Mouse (Mus musculus) CH12.LX (cell line): ENCODE results near the gene Crkl. TPM values are rescaled to one million over a fixed set of nuclear protein-coding genes. Genes with fewer than 3 reads are reported as not detected.

Experiments used
- DNase-seq: peaks from one replicate; pipeline ENCODE4 v3.0.0-alpha.2; 2013; ENCODE audit errors: extremely low read depth
- H3K27ac ChIP-seq: 2 replicates; pipeline ENCODE4 v1.5.1; 2012; ENCODE audit warnings: low read depth, mild to moderate bottlenecking, control low read depth, moderate library complexity; ENCODE audit not compliant: insufficient read depth
- H3K27me3 ChIP-seq: replicated peaks from 2 replicates; pipeline ENCODE3; 2012; ENCODE audit warnings: inconsistent platforms
- H3K36me3 ChIP-seq, 2 experiments: replicated peaks in 1 of 2; 2 replicates each; pipeline versions ENCODE3 to v1.6.1; 2012; ENCODE audit warnings: inconsistent platforms in 1 of 2, low read length in 1 of 2, mild to moderate bottlenecking in 1 of 2, mixed read lengths in 1 of 2, moderate library complexity in 1 of 2; ENCODE audit not compliant: control insufficient read depth in 1 of 2, insufficient read depth in 1 of 2
- H3K4me1 ChIP-seq, 2 experiments: 2 replicates each; pipeline ENCODE4 v1.6.1; 2012; ENCODE audit warnings: inconsistent platforms in 1 of 2, moderate library complexity in 1 of 2; ENCODE audit not compliant: insufficient read depth in 2 of 2, control insufficient read depth in 1 of 2
- H3K4me2 ChIP-seq: 2 replicates; pipeline ENCODE4 v1.6.1; 2012; ENCODE audit warnings: low read depth, mild to moderate bottlenecking, control low read depth; ENCODE audit not compliant: poor library complexity, insufficient read depth, severe bottlenecking
- H3K4me3 ChIP-seq, 3 experiments: fragments of 150-350 bp in 1 of 3; sonication (generic) in 1 of 3; replicated peaks in 1 of 3; 2 replicates each; pipeline versions ENCODE3 to v1.5.1; 2011 to 2012; ENCODE audit warnings: low read depth in 2 of 3, low read length in 2 of 3, mild to moderate bottlenecking in 2 of 3, moderate library complexity in 2 of 3, control low read depth in 1 of 3, improper control_type of control experiment in 1 of 3, inconsistent platforms in 1 of 3, mixed read lengths in 1 of 3; ENCODE audit not compliant: poor library complexity in 1 of 3
- H3K79me2 ChIP-seq: replicated peaks from 2 replicates; pipeline ENCODE4 v1.6.1; 2012; ENCODE audit warnings: mild to moderate bottlenecking, moderate library complexity; ENCODE audit not compliant: control insufficient read depth, poor library complexity, insufficient read depth, severe bottlenecking; ENCODE audit errors: extremely low read depth
- H3K9ac ChIP-seq: 2 replicates; pipeline ENCODE4 v1.6.1; 2012; ENCODE audit warnings: low read depth, mild to moderate bottlenecking, control low read depth, moderate library complexity; ENCODE audit not compliant: insufficient read depth
- H3K9me3 ChIP-seq: replicated peaks from 2 replicates; pipeline ENCODE3; 2012; ENCODE audit warnings: low read length, inconsistent platforms, mixed read lengths
- CHD1 ChIP-seq: IDR thresholded peaks from 2 replicates; pipeline ENCODE4 v1.6.1; 2012; ENCODE audit warnings: low read depth, low read length, improper control_type of control experiment, inconsistent platforms
- CTCF ChIP-seq, 2 experiments: IDR thresholded peaks in 1 of 2; conservative IDR thresholded peaks in 1 of 2; 2 replicates each; pipeline ENCODE4 v1.5.1; 2011 to 2012; ENCODE audit warnings: low read depth in 2 of 2, low read length in 2 of 2, improper control_type of control experiment in 1 of 2, inconsistent platforms in 1 of 2, mild to moderate bottlenecking in 1 of 2, moderate library complexity in 1 of 2
- E2F4 ChIP-seq: IDR thresholded peaks from 2 replicates; pipeline ENCODE4 v1.6.1; 2011; ENCODE audit warnings: low read depth, low read length, improper control_type of control experiment; ENCODE audit not compliant: insufficient replicate concordance
- ELF1 ChIP-seq: IDR thresholded peaks from 2 replicates; pipeline ENCODE4 v1.6.1; 2014; ENCODE audit warnings: low read depth, mild to moderate bottlenecking, inconsistent platforms, low read length, improper control_type of control experiment
- ETS1 ChIP-seq: conservative IDR thresholded peaks from 2 replicates; pipeline ENCODE4 v1.6.1; 2012; ENCODE audit warnings: low read depth, mild to moderate bottlenecking, inconsistent platforms, low read length, improper control_type of control experiment, moderate library complexity
- HCFC1 ChIP-seq: IDR thresholded peaks from 2 replicates; pipeline ENCODE4 v1.6.1; 2012; ENCODE audit warnings: low read depth, mild to moderate bottlenecking, inconsistent platforms, low read length, improper control_type of control experiment
- IRF4 ChIP-seq: IDR thresholded peaks from 2 replicates; pipeline ENCODE4 v1.6.1; 2014; ENCODE audit warnings: low read depth, mild to moderate bottlenecking, inconsistent platforms, low read length, improper control_type of control experiment
- MAFK ChIP-seq: IDR thresholded peaks from 2 replicates; pipeline ENCODE4 v1.6.1; 2011; ENCODE audit warnings: low read length, improper control_type of control experiment; ENCODE audit not compliant: insufficient replicate concordance
- MAX ChIP-seq: IDR thresholded peaks from 2 replicates; pipeline ENCODE4 v1.6.1; 2011; ENCODE audit warnings: low read length, improper control_type of control experiment
- MEF2A ChIP-seq: IDR thresholded peaks from 2 replicates; pipeline ENCODE4 v1.6.1; 2014; ENCODE audit warnings: low read depth, mild to moderate bottlenecking, inconsistent platforms, low read length, improper control_type of control experiment, borderline replicate concordance
- MXI1 ChIP-seq: IDR thresholded peaks from 2 replicates; pipeline ENCODE4 v1.6.1; 2011; ENCODE audit warnings: mild to moderate bottlenecking, low read depth, low read length, improper control_type of control experiment
- MYC ChIP-seq: IDR thresholded peaks from 2 replicates; pipeline ENCODE4 v1.6.1; 2011; ENCODE audit warnings: low read depth, mild to moderate bottlenecking, improper control_type of control experiment, low read length
- NELFE ChIP-seq: IDR thresholded peaks from 2 replicates; pipeline ENCODE4 v1.6.1; 2011; ENCODE audit warnings: low read depth, low read length, improper control_type of control experiment
- PAX5 ChIP-seq: IDR thresholded peaks from 2 replicates; pipeline ENCODE4 v1.6.1; 2012; ENCODE audit warnings: low read length, inconsistent platforms, mixed read lengths
- POLR2AphosphoS2 ChIP-seq: IDR thresholded peaks from 2 replicates; pipeline ENCODE4 v1.6.1; 2011; ENCODE audit warnings: low read depth, low read length, improper control_type of control experiment
- RAD21 ChIP-seq: IDR thresholded peaks from 2 replicates; pipeline ENCODE4 v1.6.1; 2011; ENCODE audit warnings: low read depth, mild to moderate bottlenecking, low read length, improper control_type of control experiment, moderate library complexity
- RCOR1 ChIP-seq: conservative IDR thresholded peaks from 2 replicates; pipeline ENCODE4 v1.6.1; 2012; ENCODE audit warnings: low read depth, mild to moderate bottlenecking, inconsistent platforms, low read length, improper control_type of control experiment
- SIN3A ChIP-seq: IDR thresholded peaks from 2 replicates; pipeline ENCODE4 v1.6.1; 2012; ENCODE audit warnings: low read length, improper control_type of control experiment, inconsistent platforms
- TBP ChIP-seq: conservative IDR thresholded peaks from 2 replicates; pipeline ENCODE4 v1.6.1; 2011; ENCODE audit warnings: low read depth, low read length, improper control_type of control experiment
- TCF12 ChIP-seq: IDR thresholded peaks from 2 replicates; pipeline ENCODE4 v1.6.1; 2014; ENCODE audit warnings: low read depth, mild to moderate bottlenecking, inconsistent platforms, low read length, improper control_type of control experiment
- UBTF ChIP-seq: IDR thresholded peaks from 2 replicates; pipeline ENCODE4 v1.6.1; 2012; ENCODE audit warnings: low read depth, mild to moderate bottlenecking, inconsistent platforms, low read length, improper control_type of control experiment, moderate library complexity
- USF1 ChIP-seq: IDR thresholded peaks from 2 replicates; pipeline ENCODE4 v1.6.1; 2014; ENCODE audit warnings: low read depth, mild to moderate bottlenecking, inconsistent platforms, low read length, improper control_type of control experiment
- USF2 ChIP-seq: conservative IDR thresholded peaks from 2 replicates; pipeline ENCODE4 v1.6.1; 2011; ENCODE audit warnings: low read depth, low read length, improper control_type of control experiment
- ZKSCAN1 ChIP-seq: IDR thresholded peaks from 2 replicates; pipeline ENCODE4 v1.6.1; 2012; ENCODE audit warnings: low read depth, inconsistent platforms, low read length, improper control_type of control experiment, borderline replicate concordance
- dilution Hi-C: fragments of 300-500 bp; cut with MboI; formaldehyde crosslinking; loops from 2 replicates; pipeline ENCODE4 v1.14.3; 2020; ENCODE audit warnings: low sequenced_read_pairs; ENCODE audit not compliant: extremely low pct_unique_long_range_greater_than_20kb, extremely low pct_ligation_motif_present
- in situ Hi-C: fragments of 300-500 bp; cut with MboI; formaldehyde crosslinking; loops from 3 replicates; pipeline ENCODE4 v1.14.3; 2019; ENCODE audit warnings: low sequenced_read_pairs, low pct_ligation_motif_present, low pct_unique_long_range_greater_than_20kb, mixed read lengths
- polyA plus RNA-seq: library from polyadenylated mRNA; unstranded; fragments of >175 nt; gene quantifications from 2 replicates; pipeline ENCODE4 v1.2.1, GENCODE M21; 2012; ENCODE audit warnings: low read depth; ENCODE audit not compliant: insufficient read length
- total RNA-seq, 2 experiments: library from RNA; depleted of rRNA; stranded (reverse); fragments of 300-350 nt in 1 of 2; fragments of >200 nt in 1 of 2; gene quantifications; 2 replicates each; pipeline ENCODE4 v1.2.3; 2012 to 2014

The Crkl gene
- total and polyA plus RNA-seq, 3 experiments, result 16.9 to 35.6 (median 21.6) TPM

GRCm38 (mm10) chr16:17461596-17461995 is 9.8 kb downstream of the Crkl start:
- TF ChIP-seq PAX5 (no peak), TCF12 (no peak), ELF1 (no peak), MAX (no peak), MAFK (no peak), MEF2A (no peak), E2F4 (no peak), IRF4 (no peak)
- Histone ChIP-seq H3K4me2 (no peak overlapping the region; the same call in 1 of the 2 replicates), H3K9ac (no peak overlapping the region), H3K4me1 (peaks cover 10 to 68% of the 10 kb centered on the region in 2 experiments), H3K27me3 (no peaks in the 10 kb centered on the region), H3K36me3 (peaks cover 8 to 70% of the 10 kb centered on the region in 2 experiments), H3K79me2 (peaks cover 73% of the 10 kb centered on the region), H3K4me3 (no peak overlapping the region), H3K27ac (no peak overlapping the region), H3K9me3 (no peaks in the 10 kb centered on the region)
- dilution Hi-C loops (no loop called here), in situ Hi-C loops (no loop called here)
- DNase-seq, result no peak

GRCm38 (mm10) chr16:17463184-17463583 is 11.4 kb downstream of the Crkl start:
- Histone ChIP-seq H3K4me3 (no peak overlapping the region), H3K27ac (no peak overlapping the region), H3K27me3 (no peaks in the 10 kb centered on the region), H3K4me1 (peaks cover 10 to 62% of the 10 kb centered on the region in 2 experiments), H3K79me2 (peaks cover 60% of the 10 kb centered on the region), H3K4me2 (no peak overlapping the region), H3K36me3 (peaks cover 7 to 68% of the 10 kb centered on the region in 2 experiments), H3K9ac (no peak overlapping the region), H3K9me3 (no peaks in the 10 kb centered on the region)
- TF ChIP-seq E2F4 (no peak), ELF1 (peak; percentile 22; the same call in 1 of the 2 replicates)
- peak; percentile 69 for DNase-seq
- dilution Hi-C loops (no loop called here), in situ Hi-C loops (no loop called here)

- no peak overlapping the region for H3K9ac ChIP-seq
- no peak overlapping the region for H3K4me3 ChIP-seq
- peaks cover 21 to 80% of the 10 kb centered on the region in 2 experiments for H3K36me3 ChIP-seq
- peaks cover 50% of the 10 kb centered on the region for H3K79me2 ChIP-seq
- no peak overlapping the region for H3K27ac ChIP-seq
- TF ChIP-seq NELFE, result no peak
- no peak for TF ChIP-seq ETS1
- TF ChIP-seq MAX, result no peak
- no peak for TF ChIP-seq POLR2AphosphoS2
- no peak for TF ChIP-seq SIN3A
- TF ChIP-seq USF2, result no peak
- no peak for TF ChIP-seq MXI1
- TF ChIP-seq HCFC1, result no peak
- no peak for TF ChIP-seq CHD1
- TF ChIP-seq TCF12, result no peak
- no peak for TF ChIP-seq RAD21
- no peak for TF ChIP-seq USF1
- TF ChIP-seq TBP, result no peak
- no peak for TF ChIP-seq ZKSCAN1
- no peak for TF ChIP-seq MYC
- TF ChIP-seq CTCF (conservative IDR thresholded peaks at IDR 0.05 in 1 of 2, IDR thresholded peaks at IDR 0.05 in 1 of 2; ENCODE audit: low read depth in 2 of 2, low read length in 2 of 2), result no peak
- TF ChIP-seq UBTF, result no peak
- TF ChIP-seq RCOR1, result no peak
- dilution Hi-C loops, result no loop called here
- H3K4me2 ChIP-seq, result no peak overlapping the region
- H3K27me3 ChIP-seq, result no peaks in the 10 kb centered on the region
- no peak for DNase-seq
- H3K9me3 ChIP-seq, result no peaks in the 10 kb centered on the region
- peaks cover 6 to 32% of the 10 kb centered on the region in 2 experiments for H3K4me1 ChIP-seq
- in situ Hi-C loops, result no loop called here
Measured at GRCm38 (mm10) chr16:17466875-17467663, 15.3 kb downstream of the Crkl start.
